Mouse (Mus musculus): ENCODE data around the gene Ankrd11.

- TF ChIP-seq CTCF (IDR thresholded peaks at IDR 0.05), result no peak
- no peak for TF ChIP-seq EP300 (IDR thresholded peaks at IDR 0.05)
Observed at GRCm38 (mm10) chr8:122927841-122928240, 114.2 kb downstream of the Ankrd11 start.
